Mouse (Mus musculus): ENCODE data around the gene Bcorl1. TPM values are rescaled to one million over a fixed set of nuclear protein-coding genes. Genes with fewer than 3 reads are reported as not detected.
A peak's percentile ranks its signal among the peaks of the same experiment; 100 is the strongest.

The Bcorl1 gene
- polyA plus RNA-seq, 1 experiment from 2014 or later = 5.1 TPM

DNA sequence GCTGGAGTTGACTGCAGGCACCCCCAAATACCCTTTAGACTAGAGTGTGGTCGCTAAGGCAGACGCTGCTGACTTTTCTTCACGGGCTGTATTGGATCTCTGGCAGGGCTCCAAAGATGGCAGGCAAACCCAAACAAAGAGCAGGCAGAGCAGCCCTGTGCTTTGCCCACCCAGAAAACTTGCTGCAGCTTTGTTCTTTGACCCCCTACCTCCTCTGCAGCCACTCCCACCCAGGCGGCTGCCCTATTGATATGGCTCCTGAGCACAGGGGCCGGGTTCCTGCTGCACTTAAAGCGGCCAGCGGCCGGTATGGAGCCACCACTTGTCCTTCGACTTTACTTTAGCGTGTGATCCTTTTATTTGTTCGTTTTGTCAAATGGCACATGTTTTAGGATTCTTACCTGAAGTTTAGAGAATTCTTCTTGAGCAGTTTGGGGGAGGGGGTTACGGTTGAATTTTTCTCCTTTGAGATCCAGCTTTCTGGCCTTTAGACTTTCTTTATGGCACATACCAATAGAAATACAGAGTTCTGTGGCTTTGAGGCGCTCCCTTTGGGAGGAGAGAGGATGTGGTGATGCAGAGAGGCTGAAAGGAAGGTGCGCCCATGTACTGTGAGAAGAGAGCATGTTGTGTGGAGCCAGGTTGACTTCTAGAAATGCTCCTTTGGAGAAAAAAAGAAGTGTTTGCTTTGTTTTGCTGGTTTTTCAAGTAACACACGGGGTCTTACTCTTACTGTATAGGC lies 24.8 kb downstream of the Bcorl1 start:
- H3K4me1 ChIP-seq (ENCODE audit: control insufficient read depth, insufficient read depth, low read length) = no peaks in the 10 kb centered on the region
- H3K27me3 ChIP-seq (ENCODE audit: control insufficient read depth, insufficient read depth, low read length) = no peaks in the 10 kb centered on the region
- ATAC-seq (ENCODE audit: insufficient read depth, low FRiP score, low TSS enrichment) (no peak), DNase-seq (ENCODE audit: low spot score) (no peak)
- H3K9ac ChIP-seq (ENCODE audit: low read length) = no peak overlapping the region
- no peak overlapping the region for H3K4me2 ChIP-seq (ENCODE audit: low read depth)
- no peak overlapping the region for H3K4me3 ChIP-seq (ENCODE audit: low read depth, low read length)
- H3K36me3 ChIP-seq (ENCODE audit: control insufficient read depth, insufficient read depth, low read length) = no peaks in the 10 kb centered on the region
- no peaks in the 10 kb centered on the region for H3K9me3 ChIP-seq (ENCODE audit: control insufficient read depth, low read length)
- 38% methylated on average over 15 of the region's 15 CpGs for WGBS
- no peak overlapping the region for H3K27ac ChIP-seq (ENCODE audit: low read depth, low read length)

DNA sequence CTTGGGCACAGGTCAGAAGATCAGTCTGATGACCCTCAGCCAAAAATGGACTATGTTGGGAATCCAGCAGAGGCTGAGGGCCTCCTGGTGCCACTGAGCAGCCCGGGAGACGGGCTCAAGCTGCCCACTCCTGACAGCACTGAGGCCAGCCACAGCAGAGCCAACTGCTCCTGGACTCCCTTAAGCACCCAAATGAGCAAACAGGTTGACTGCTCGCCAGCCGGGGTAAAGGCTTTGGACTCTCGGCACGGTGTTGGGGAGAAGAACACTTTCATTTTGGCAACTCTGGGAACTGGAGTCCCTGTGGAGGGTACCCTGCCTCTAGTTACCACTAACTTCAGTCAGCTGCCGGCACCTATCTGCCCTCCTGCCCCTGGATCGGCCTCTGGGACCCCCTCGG lies 26.7 kb downstream of the Bcorl1 start:
- Histone ChIP-seq H3K36me3 (ENCODE audit: control insufficient read depth, insufficient read depth, low read length) (no peaks in the 10 kb centered on the region), H3K4me1 (ENCODE audit: control insufficient read depth, insufficient read depth, low read length) (no peaks in the 10 kb centered on the region)
- ATAC-seq (ENCODE audit: insufficient read depth, low FRiP score, low TSS enrichment) = no peak

GRCm38 (mm10) chrX:48383643-48384042 lies 42.5 kb downstream of the Bcorl1 start:
- no peak for ATAC-seq (ENCODE audit: insufficient read depth, low FRiP score, low TSS enrichment)

More for the DNA sequence above, 26.7 kb downstream of the Bcorl1 start:
- DNase-seq (ENCODE audit: low spot score) = no peak
- Histone ChIP-seq H3K27me3 (ENCODE audit: control insufficient read depth, insufficient read depth, low read length) (no peaks in the 10 kb centered on the region), H3K4me3 (ENCODE audit: low read depth, low read length) (no peak overlapping the region), H3K9ac (ENCODE audit: low read length) (no peak overlapping the region), H3K9me3 (ENCODE audit: control insufficient read depth, low read length) (no peaks in the 10 kb centered on the region), H3K27ac (ENCODE audit: low read depth, low read length) (no peak overlapping the region), H3K4me2 (ENCODE audit: low read depth) (no peak overlapping the region)
- 88% methylated on average over 9 of the region's 9 CpGs for WGBS

DNA sequence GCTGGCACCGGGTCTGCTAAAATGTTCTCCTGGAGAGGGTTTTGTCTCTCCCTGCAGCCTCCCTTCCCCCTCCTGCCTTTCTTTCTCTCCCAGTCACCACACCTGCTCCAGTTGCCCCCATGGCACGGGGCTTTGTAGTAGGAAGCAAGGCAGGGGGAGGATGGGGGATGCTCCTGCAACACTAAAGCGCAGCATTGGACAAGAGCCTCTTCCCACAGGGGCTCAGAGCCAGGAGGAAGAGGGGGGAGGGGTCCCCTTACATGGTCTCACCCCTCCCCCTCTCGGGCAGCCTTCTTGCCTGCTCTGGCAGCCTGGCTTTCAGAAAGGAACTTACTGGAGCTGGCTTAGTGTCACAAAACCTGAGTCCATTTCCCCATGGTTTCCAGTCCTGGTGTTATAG lies 44.8 kb downstream of the Bcorl1 start:
- Histone ChIP-seq H3K27me3 (ENCODE audit: control insufficient read depth, insufficient read depth, low read length) (no peaks in the 10 kb centered on the region), H3K9me3 (ENCODE audit: control insufficient read depth, low read length) (no peaks in the 10 kb centered on the region), H3K4me2 (ENCODE audit: low read depth) (no peak overlapping the region), H3K9ac (ENCODE audit: low read length) (no peak overlapping the region), H3K4me3 (ENCODE audit: low read depth, low read length) (no peak overlapping the region), H3K27ac (ENCODE audit: low read depth, low read length) (no peak overlapping the region), H3K36me3 (ENCODE audit: control insufficient read depth, insufficient read depth, low read length) (no peaks in the 10 kb centered on the region), H3K4me1 (ENCODE audit: control insufficient read depth, insufficient read depth, low read length) (no peaks in the 10 kb centered on the region)
- ATAC-seq (ENCODE audit: insufficient read depth, low FRiP score, low TSS enrichment) = no peak
- WGBS = 52% methylated on average over 4 of the region's 4 CpGs
- no peak for DNase-seq (ENCODE audit: low spot score)

More at GRCm38 (mm10) chrX:48383643-48384042, 42.5 kb downstream of the Bcorl1 start:
- Histone ChIP-seq H3K9me3 (ENCODE audit: control insufficient read depth, low read length) (no peaks in the 10 kb centered on the region), H3K4me1 (ENCODE audit: control insufficient read depth, insufficient read depth, low read length) (no peaks in the 10 kb centered on the region), H3K27me3 (ENCODE audit: control insufficient read depth, insufficient read depth, low read length) (no peaks in the 10 kb centered on the region), H3K4me3 (ENCODE audit: low read depth, low read length) (no peak overlapping the region), H3K36me3 (ENCODE audit: control insufficient read depth, insufficient read depth, low read length) (no peaks in the 10 kb centered on the region), H3K9ac (ENCODE audit: low read length) (no peak overlapping the region), H3K27ac (ENCODE audit: low read depth, low read length) (no peak overlapping the region), H3K4me2 (ENCODE audit: low read depth) (no peak overlapping the region)
- DNase-seq (ENCODE audit: low spot score) = peak; percentile 27
- 58% methylated on average over 7 of the region's 7 CpGs for WGBS

GRCm38 (mm10) chrX:48389380-48389779 lies 48.2 kb downstream of the Bcorl1 start:
- Histone ChIP-seq H3K9ac (ENCODE audit: low read length) (no peak overlapping the region), H3K4me3 (ENCODE audit: low read depth, low read length) (no peak overlapping the region), H3K9me3 (ENCODE audit: control insufficient read depth, low read length) (no peaks in the 10 kb centered on the region), H3K27me3 (ENCODE audit: control insufficient read depth, insufficient read depth, low read length) (no peaks in the 10 kb centered on the region), H3K4me1 (ENCODE audit: control insufficient read depth, insufficient read depth, low read length) (no peaks in the 10 kb centered on the region), H3K36me3 (ENCODE audit: control insufficient read depth, insufficient read depth, low read length) (no peaks in the 10 kb centered on the region; the same call in 1 of the 2 replicates), H3K4me2 (ENCODE audit: low read depth) (no peak overlapping the region), H3K27ac (ENCODE audit: low read depth, low read length) (no peak overlapping the region)
- WGBS = 86% methylated on average over 6 of the region's 6 CpGs
- ATAC-seq (ENCODE audit: insufficient read depth, low FRiP score, low TSS enrichment) (no peak), DNase-seq (ENCODE audit: low spot score) (no peak)

DNA sequence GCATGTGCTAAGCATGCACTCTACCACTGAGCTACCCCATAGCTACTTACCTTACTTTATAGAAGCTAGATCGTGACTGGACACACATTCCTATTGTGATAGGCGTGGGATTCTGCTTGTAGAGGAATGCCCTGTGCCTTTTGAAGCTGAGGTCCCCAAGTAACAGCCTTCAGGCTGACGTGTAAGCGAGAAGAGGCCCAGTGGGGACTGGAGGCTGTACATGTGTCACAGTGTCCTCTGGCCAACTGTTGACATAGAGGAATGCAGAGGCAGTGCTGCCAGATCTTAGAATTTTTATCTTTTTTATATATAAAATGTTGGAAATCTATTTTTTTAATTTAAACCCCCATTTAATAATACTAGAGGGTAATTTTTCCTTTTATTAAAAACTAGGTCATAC lies 58.8 kb downstream of the Bcorl1 start:
- Histone ChIP-seq H3K27me3 (ENCODE audit: control insufficient read depth, insufficient read depth, low read length) (no peaks in the 10 kb centered on the region), H3K4me1 (ENCODE audit: control insufficient read depth, insufficient read depth, low read length) (no peaks in the 10 kb centered on the region), H3K27ac (ENCODE audit: low read depth, low read length) (no peak overlapping the region), H3K9me3 (ENCODE audit: control insufficient read depth, low read length) (no peaks in the 10 kb centered on the region), H3K4me3 (ENCODE audit: low read depth, low read length) (no peak overlapping the region), H3K36me3 (ENCODE audit: control insufficient read depth, insufficient read depth, low read length) (no peaks in the 10 kb centered on the region; the same call in 1 of the 2 replicates), H3K9ac (ENCODE audit: low read length) (no peak overlapping the region), H3K4me2 (ENCODE audit: low read depth) (no peak overlapping the region)
- DNase-seq (ENCODE audit: low spot score) (no peak), ATAC-seq (ENCODE audit: insufficient read depth, low FRiP score, low TSS enrichment) (no peak)
- WGBS = 77% methylated on average over 4 of the region's 4 CpGs

DNA sequence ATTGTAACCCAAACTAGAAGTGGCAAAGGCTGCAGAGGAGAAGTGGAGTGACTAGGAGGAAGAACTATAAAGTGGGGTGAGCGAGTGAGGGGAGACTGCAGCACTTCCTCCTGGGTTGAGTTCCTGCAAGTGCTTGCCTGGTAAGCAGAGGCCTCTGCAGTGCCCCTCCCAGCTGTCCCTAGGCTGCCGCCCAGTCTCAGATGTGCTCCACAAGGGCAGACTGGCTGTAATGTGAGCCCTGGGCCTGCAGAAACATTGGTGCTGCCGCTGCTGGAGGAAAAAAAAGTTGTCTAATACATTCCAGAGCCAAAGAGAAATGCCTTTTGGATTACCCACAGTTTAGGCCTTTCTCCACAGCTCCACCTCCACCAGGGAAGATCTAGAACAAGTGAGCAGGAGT lies 64.0 kb downstream of the Bcorl1 start:
- Histone ChIP-seq H3K27me3 (ENCODE audit: control insufficient read depth, insufficient read depth, low read length) (no peaks in the 10 kb centered on the region), H3K36me3 (ENCODE audit: control insufficient read depth, insufficient read depth, low read length) (no peaks in the 10 kb centered on the region; the same call in 1 of the 2 replicates), H3K4me1 (ENCODE audit: control insufficient read depth, insufficient read depth, low read length) (no peaks in the 10 kb centered on the region), H3K4me2 (ENCODE audit: low read depth) (no peak overlapping the region), H3K9me3 (ENCODE audit: control insufficient read depth, low read length) (no peaks in the 10 kb centered on the region), H3K27ac (ENCODE audit: low read depth, low read length) (no peak overlapping the region), H3K9ac (ENCODE audit: low read length) (no peak overlapping the region), H3K4me3 (ENCODE audit: low read depth, low read length) (no peak overlapping the region)
- ATAC-seq (ENCODE audit: insufficient read depth, low FRiP score, low TSS enrichment) = no peak
- no peak for DNase-seq (ENCODE audit: low spot score)
- 48% methylated on average over 3 of the region's 3 CpGs for WGBS

- Histone ChIP-seq H3K27me3 (ENCODE audit: control insufficient read depth, insufficient read depth, low read length) (no peaks in the 10 kb centered on the region), H3K27ac (ENCODE audit: low read depth, low read length) (no peak overlapping the region), H3K4me2 (ENCODE audit: low read depth) (peak overlapping the region; percentile 45), H3K9me3 (ENCODE audit: control insufficient read depth, low read length) (no peaks in the 10 kb centered on the region), H3K4me1 (ENCODE audit: control insufficient read depth, insufficient read depth, low read length) (no peaks in the 10 kb centered on the region), H3K4me3 (ENCODE audit: low read depth, low read length) (peak overlapping the region; percentile 34), H3K36me3 (ENCODE audit: control insufficient read depth, insufficient read depth, low read length) (no peaks in the 10 kb centered on the region), H3K9ac (ENCODE audit: low read length) (no peak overlapping the region)
- ATAC-seq (ENCODE audit: insufficient read depth, low FRiP score, low TSS enrichment) (peak; percentile 87), DNase-seq (ENCODE audit: low spot score) (peak; percentile 85)
- WGBS = 18% methylated on average over 31 of the region's 36 CpGs
Measured at GRCm38 (mm10) chrX:48409611-48410387, 68.6 kb downstream of the Bcorl1 start.

All from neural tube, embryonic 11.5 days (tissue).